Mouse (Mus musculus) MEL (cell line): ENCODE measurements around the gene 4930438A08Rik. TPM values are rescaled to one million over a fixed set of nuclear protein-coding genes. Genes with fewer than 3 reads are reported as not detected.
A peak's percentile ranks its signal among the peaks of the same experiment; 100 is the strongest.

Experiments
- DNase-seq: peaks from one replicate; pipeline ENCODE4 v3.0.0; 2011; ENCODE audit warnings: low read depth, low spot score
- H3K27ac ChIP-seq: 2 replicates; pipeline ENCODE4 v1.5.1; 2012; ENCODE audit warnings: low read depth, mild to moderate bottlenecking, control low read depth, low read length, moderate library complexity; ENCODE audit not compliant: control insufficient read depth
- H3K27me3 ChIP-seq, 2 experiments: fragments of 150-350 bp in 1 of 2; sonication (generic) in 1 of 2; 2 replicates each; pipeline ENCODE4 v1.6.1; 2012; ENCODE audit warnings: low read length in 2 of 2, mild to moderate bottlenecking in 2 of 2, improper control_type of control experiment in 1 of 2, moderate library complexity in 1 of 2; ENCODE audit not compliant: insufficient read depth in 2 of 2, control insufficient read depth in 1 of 2
- H3K36me3 ChIP-seq, 2 experiments: 2 replicates each; pipeline ENCODE4 v1.6.1; 2012 to 2014; ENCODE audit warnings: low read length in 2 of 2, improper control_type of control experiment in 1 of 2, inconsistent platforms in 1 of 2, mild to moderate bottlenecking in 1 of 2; ENCODE audit not compliant: insufficient read depth in 2 of 2, control insufficient read depth in 1 of 2
- H3K4me1 ChIP-seq, 2 experiments: fragments of 150-350 bp in 1 of 2; sonication (generic) in 1 of 2; 2 replicates each; pipeline ENCODE4 v1.6.1; 2012; ENCODE audit warnings: low read length in 2 of 2, improper control_type of control experiment in 1 of 2, mild to moderate bottlenecking in 1 of 2; ENCODE audit not compliant: insufficient read depth in 2 of 2, control insufficient read depth in 1 of 2
- H3K4me3 ChIP-seq, 2 experiments: fragments of 150-350 bp in 1 of 2; sonication (generic) in 1 of 2; 2 replicates each; pipeline ENCODE4 v1.5.1; 2012; ENCODE audit warnings: low read depth in 2 of 2, low read length in 2 of 2, mild to moderate bottlenecking in 2 of 2, moderate library complexity in 2 of 2, control low read depth in 1 of 2, improper control_type of control experiment in 1 of 2; ENCODE audit not compliant: control insufficient read depth in 1 of 2, insufficient read depth in 1 of 2
- H3K79me2 ChIP-seq: 2 replicates; pipeline ENCODE4 v1.6.1; 2012; ENCODE audit warnings: mild to moderate bottlenecking, low read length, moderate library complexity; ENCODE audit not compliant: control insufficient read depth, poor library complexity, insufficient read depth
- H3K9ac ChIP-seq: 2 replicates; pipeline ENCODE4 v1.6.1; 2012; ENCODE audit warnings: low read depth, mild to moderate bottlenecking, control low read depth, low read length, moderate library complexity; ENCODE audit not compliant: control insufficient read depth, poor library complexity, severe bottlenecking
- H3K9me3 ChIP-seq: fragments of 150-350 bp; sonication (generic); replicated peaks from 2 replicates; pipeline ENCODE4 v1.6.1; 2012; ENCODE audit warnings: mild to moderate bottlenecking, low read length, improper control_type of control experiment, moderate library complexity; ENCODE audit not compliant: insufficient read depth
- BHLHE40 ChIP-seq: IDR thresholded peaks from 2 replicates; pipeline ENCODE4 v1.6.1; 2012; ENCODE audit warnings: low read depth, mild to moderate bottlenecking, inconsistent platforms, low read length, improper control_type of control experiment, borderline replicate concordance
- CHD1 ChIP-seq: IDR thresholded peaks from 2 replicates; pipeline ENCODE4 v1.6.1; 2012; ENCODE audit warnings: low read depth, mild to moderate bottlenecking, inconsistent platforms, low read length, improper control_type of control experiment
- CHD2 ChIP-seq: IDR thresholded peaks from 2 replicates; pipeline ENCODE4 v1.6.1; 2011; ENCODE audit warnings: low read length, improper control_type of control experiment
- CTCF ChIP-seq, 3 experiments: IDR thresholded peaks in 2 of 3; conservative IDR thresholded peaks in 1 of 3; 2 replicates each; pipeline ENCODE4 v1.5.1; 2011 to 2012; ENCODE audit warnings: low read length in 3 of 3, low read depth in 2 of 3, mild to moderate bottlenecking in 2 of 3, improper control_type of control experiment in 1 of 3, inconsistent platforms in 1 of 3, mixed read lengths in 1 of 3, moderate library complexity in 1 of 3; ENCODE audit not compliant: control insufficient read depth in 1 of 3, insufficient read depth in 1 of 3, poor library complexity in 1 of 3, severe bottlenecking in 1 of 3
- E2F4 ChIP-seq: IDR thresholded peaks from 2 replicates; pipeline ENCODE4 v1.6.1; 2011; ENCODE audit warnings: low read depth, low read length, improper control_type of control experiment, borderline replicate concordance
- ELF1 ChIP-seq: IDR thresholded peaks from 2 replicates; pipeline ENCODE4 v1.6.1; 2014; ENCODE audit warnings: low read depth, mild to moderate bottlenecking, inconsistent platforms, low read length, improper control_type of control experiment, moderate library complexity
- EP300 ChIP-seq, 2 experiments: IDR thresholded peaks; 2 replicates each; pipeline ENCODE4 v1.6.1; 2011; ENCODE audit warnings: improper control_type of control experiment in 2 of 2, low read length in 2 of 2, low read depth in 1 of 2, mild to moderate bottlenecking in 1 of 2
- GABPA ChIP-seq: IDR thresholded peaks from 2 replicates; pipeline ENCODE4 v1.6.1; 2012; ENCODE audit warnings: low read depth, mild to moderate bottlenecking, inconsistent platforms, low read length, improper control_type of control experiment, moderate library complexity
- GATA1 ChIP-seq: IDR thresholded peaks from 2 replicates; pipeline ENCODE4 v1.6.1; 2011; ENCODE audit warnings: low read depth, low read length, improper control_type of control experiment
- HCFC1 ChIP-seq: IDR thresholded peaks from 2 replicates; pipeline ENCODE4 v1.6.1; 2012; ENCODE audit warnings: low read depth, mild to moderate bottlenecking, inconsistent platforms, low read length, improper control_type of control experiment, moderate library complexity
- JUND ChIP-seq: IDR thresholded peaks from 2 replicates; pipeline ENCODE4 v1.6.1; 2011; ENCODE audit warnings: low read depth, mild to moderate bottlenecking, improper control_type of control experiment, low read length
- KAT2A ChIP-seq: conservative IDR thresholded peaks from 2 replicates; pipeline ENCODE4 v1.6.1; 2012; ENCODE audit warnings: low read depth, low read length, improper control_type of control experiment, inconsistent platforms
- MAFK ChIP-seq: IDR thresholded peaks from 2 replicates; pipeline ENCODE4 v1.6.1; 2011; ENCODE audit warnings: low read depth, mild to moderate bottlenecking, low read length, improper control_type of control experiment, borderline replicate concordance
- MAX ChIP-seq: IDR thresholded peaks from 2 replicates; pipeline ENCODE4 v1.6.1; 2011; ENCODE audit warnings: low read length, improper control_type of control experiment
- MAZ ChIP-seq: IDR thresholded peaks from 2 replicates; pipeline ENCODE4 v1.6.1; 2012; ENCODE audit warnings: low read depth, mild to moderate bottlenecking, inconsistent platforms, low read length, improper control_type of control experiment
- MEF2A ChIP-seq: IDR thresholded peaks from 2 replicates; pipeline ENCODE4 v1.6.1; 2014; ENCODE audit warnings: low read depth, mild to moderate bottlenecking, inconsistent platforms, low read length, improper control_type of control experiment; ENCODE audit not compliant: poor library complexity, insufficient replicate concordance, severe bottlenecking; ENCODE audit errors: extremely low read depth
- MXI1 ChIP-seq: IDR thresholded peaks from 2 replicates; pipeline ENCODE4 v1.6.1; 2011; ENCODE audit warnings: mild to moderate bottlenecking, low read depth, low read length, improper control_type of control experiment
- MYB ChIP-seq: IDR thresholded peaks from 2 replicates; pipeline ENCODE4 v1.6.1; 2011; ENCODE audit warnings: mild to moderate bottlenecking, low read depth, low read length, improper control_type of control experiment
- MYC ChIP-seq: IDR thresholded peaks from 2 replicates; pipeline ENCODE4 v1.6.1; 2011; ENCODE audit warnings: low read depth, mild to moderate bottlenecking, low read length, improper control_type of control experiment, moderate library complexity
- NELFE ChIP-seq: IDR thresholded peaks from 2 replicates; pipeline ENCODE4 v1.6.1; 2011; ENCODE audit warnings: low read depth, low read length, improper control_type of control experiment
- NRF1 ChIP-seq: IDR thresholded peaks from 2 replicates; pipeline ENCODE4 v1.6.1; 2014; ENCODE audit warnings: low read depth, mild to moderate bottlenecking, inconsistent platforms, low read length, improper control_type of control experiment, moderate library complexity; ENCODE audit not compliant: poor library complexity, insufficient read depth, severe bottlenecking
- POLR2A ChIP-seq, 2 experiments: IDR thresholded peaks; 2 replicates each; pipeline ENCODE4 v1.6.1; 2011 to 2012; ENCODE audit warnings: low read length in 2 of 2, mild to moderate bottlenecking in 2 of 2, control low read depth in 1 of 2, improper control_type of control experiment in 1 of 2, low read depth in 1 of 2, moderate library complexity in 1 of 2; ENCODE audit not compliant: control insufficient read depth in 1 of 2, insufficient read depth in 1 of 2, poor library complexity in 1 of 2
- POLR2AphosphoS2 ChIP-seq: IDR thresholded peaks from 2 replicates; pipeline ENCODE4 v1.6.1; 2011; ENCODE audit warnings: low read length, improper control_type of control experiment
- POLR2AphosphoS5 ChIP-seq: IDR thresholded peaks from 2 replicates; pipeline ENCODE4 v1.6.1; 2012; ENCODE audit warnings: low read depth, borderline replicate concordance, mild to moderate bottlenecking, inconsistent platforms, low read length, moderate library complexity, mixed read lengths
- RAD21 ChIP-seq: IDR thresholded peaks from 2 replicates; pipeline ENCODE4 v1.6.1; 2011; ENCODE audit warnings: mild to moderate bottlenecking, low read depth, low read length, improper control_type of control experiment
- RCOR1 ChIP-seq: IDR thresholded peaks from 2 replicates; pipeline ENCODE4 v1.6.1; 2012; ENCODE audit warnings: low read depth, mild to moderate bottlenecking, inconsistent platforms, low read length, improper control_type of control experiment
- SIN3A ChIP-seq: IDR thresholded peaks from 2 replicates; pipeline ENCODE4 v1.6.1; 2012; ENCODE audit warnings: low read length, improper control_type of control experiment, inconsistent platforms
- SMC3 ChIP-seq: IDR thresholded peaks from 2 replicates; pipeline ENCODE4 v1.6.1; 2011; ENCODE audit warnings: low read depth, low read length, improper control_type of control experiment
- TBP ChIP-seq: IDR thresholded peaks from 2 replicates; pipeline ENCODE4 v1.8.0; 2011; ENCODE audit warnings: low read depth, low read length, improper control_type of control experiment
- TCF12 ChIP-seq: IDR thresholded peaks from 2 replicates; pipeline ENCODE4 v1.6.1; 2014; ENCODE audit warnings: low read depth, mild to moderate bottlenecking, inconsistent platforms, low read length, improper control_type of control experiment, moderate library complexity
- UBTF ChIP-seq: IDR thresholded peaks from 2 replicates; pipeline ENCODE4 v1.6.1; 2012; ENCODE audit warnings: low read depth, mild to moderate bottlenecking, inconsistent platforms, low read length, improper control_type of control experiment, moderate library complexity, borderline replicate concordance; ENCODE audit not compliant: insufficient read depth
- USF1 ChIP-seq: IDR thresholded peaks from 2 replicates; pipeline ENCODE4 v1.6.1; 2014; ENCODE audit warnings: low read depth, mild to moderate bottlenecking, inconsistent platforms, low read length, improper control_type of control experiment, moderate library complexity
- ZC3H11A ChIP-seq: IDR thresholded peaks from 2 replicates; pipeline ENCODE4 v1.6.1; 2012; ENCODE audit warnings: low read depth, mild to moderate bottlenecking, inconsistent platforms, low read length, improper control_type of control experiment
- ZKSCAN1 ChIP-seq: IDR thresholded peaks from 2 replicates; pipeline ENCODE4 v1.6.1; 2012; ENCODE audit warnings: low read depth, mild to moderate bottlenecking, inconsistent platforms, low read length, improper control_type of control experiment, moderate library complexity
- ZMIZ1 ChIP-seq: IDR thresholded peaks from 2 replicates; pipeline ENCODE4 v1.6.1; 2012; ENCODE audit warnings: low read depth, mild to moderate bottlenecking, inconsistent platforms, low read length, improper control_type of control experiment, moderate library complexity
- ZNF384 ChIP-seq: IDR thresholded peaks from 2 replicates; pipeline ENCODE4 v1.6.1; 2012; ENCODE audit warnings: low read depth, mild to moderate bottlenecking, inconsistent platforms, low read length, improper control_type of control experiment
- polyA plus RNA-seq, 2 experiments: library from polyadenylated mRNA; stranded (reverse) in 1 of 2; unstranded in 1 of 2; fragments of >175 nt in 1 of 2; fragments of >200 nt in 1 of 2; gene quantifications; 2 replicates each; pipeline versions ENCODE4 v1.2.1 to v1.2.4; 2012; ENCODE audit warnings: low replicate concordance in 2 of 2, low read depth in 1 of 2; ENCODE audit not compliant: insufficient read length in 2 of 2, insufficient read depth in 1 of 2, missing spikeins in 1 of 2
- total RNA-seq: library from RNA; depleted of rRNA; stranded (reverse); fragments of 300-350 nt; gene quantifications from 2 replicates; pipeline ENCODE4 v1.2.3, GENCODE M21; 2012

Gene 4930438A08Rik
- total and polyA plus RNA-seq, 3 experiments = not detected

DNA sequence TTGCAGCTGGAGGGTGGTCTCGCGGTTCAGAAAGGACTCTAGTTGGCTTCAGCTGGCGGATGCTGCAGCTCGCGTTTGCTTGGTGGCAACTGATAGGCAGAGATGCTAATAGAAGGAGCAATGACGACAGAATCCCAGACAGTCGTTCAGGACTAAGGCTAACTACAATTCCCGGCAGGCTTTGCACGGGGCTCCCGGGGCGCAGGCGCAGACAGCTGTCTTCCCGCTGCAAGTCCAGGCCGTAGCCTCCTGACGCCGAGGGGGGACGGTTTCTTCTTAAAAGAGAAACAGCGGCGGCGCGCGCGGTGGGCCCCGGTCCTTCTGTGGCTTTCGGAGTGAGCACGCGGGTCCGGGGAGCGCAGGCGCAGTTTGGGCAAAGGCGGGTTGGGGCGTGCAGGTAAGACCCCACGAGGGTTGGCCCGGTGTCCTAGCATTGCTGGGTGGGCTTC lies 32.3 kb downstream of the 4930438A08Rik start, which contains the start of gene Zfp692:
Zfp692 (plus strand) TSS at position 210 of the 449 bp plus-strand sequence.
- H3K27me3 ChIP-seq = no peaks in the 10 kb centered on the region
- no peaks in the 10 kb centered on the region for H3K9me3 ChIP-seq
- H3K79me2 ChIP-seq = peaks cover 7% of the 10 kb centered on the region; the same call in 1 of the 2 replicates
- H3K36me3 ChIP-seq = peaks cover 0 to 9% of the 10 kb centered on the region in 2 experiments; a peak in 2 of 4 replicates
- TF ChIP-seq ELF1 (peak; percentile 79), RCOR1 (no peak), HCFC1 (peak; percentile 99), RAD21 (no peak), MEF2A (no peak), TCF12 (peak; percentile 60), TBP (0 out of 2 replicates have a peak, but pooled peaks have one; percentile 42), ZC3H11A (peak; percentile 73), MYC (0 out of 2 replicates have a peak, but pooled peaks have one; percentile 27), BHLHE40 (no peak), CHD1 (no peak), POLR2A (IDR thresholded peaks at IDR 0.05; ENCODE audit: control insufficient read depth in 1 of 2, insufficient read depth in 1 of 2, low read depth in 1 of 2, low read length in 2 of 2, poor library complexity in 1 of 2) (peak in 1 of 2 experiments; percentile 46; a peak in 1 of 4 replicates), MAX (peak; percentile 95), ZKSCAN1 (no peak), MYB (peak; percentile 63), MXI1 (no peak), POLR2AphosphoS5 (no peak), KAT2A (peak; percentile 90), UBTF (no peak), NRF1 (peak; percentile 93), CTCF (IDR thresholded peaks at IDR 0.05 in 2 of 3, conservative IDR thresholded peaks at IDR 0.05 in 1 of 3; ENCODE audit: control insufficient read depth in 1 of 3, insufficient read depth in 1 of 3, low read depth in 2 of 3, low read length in 3 of 3, poor library complexity in 1 of 3, severe bottlenecking in 1 of 3) (no peak), NELFE (peak; percentile 57), E2F4 (peak; percentile 58; the same call in 1 of the 2 replicates), MAZ (peak; percentile 88; the same call in 1 of the 2 replicates), USF1 (peak; percentile 62), EP300 (IDR thresholded peaks at IDR 0.05; ENCODE audit: low read depth in 1 of 2, low read length in 2 of 2) (no peak), JUND (no peak), SIN3A (peak; percentile 98), GABPA (no peak), SMC3 (no peak), CHD2 (no peak), MAFK (no peak), GATA1 (no peak), ZMIZ1 (peak; percentile 52; the same call in 1 of the 2 replicates), POLR2AphosphoS2 (no peak), ZNF384 (no peak)
- TF ChIP-seq, all 39 proteins: peak for 17
- Histone ChIP-seq H3K9ac (peak within 1 kb of the TSS; percentile 87), H3K27ac (peak within 1 kb of the TSS; percentile 60), H3K4me3 (peak within 1 kb of the TSS; percentile 78 to 84), H3K4me1 (peaks cover 0 to 15% of the 10 kb centered on the region in 2 experiments; a peak in 3 of 4 replicates)
- DNase-seq = peak; percentile 98
